Mouse (Mus musculus): ENCODE measurements around the gene Ddi2. TPM values are rescaled to one million over a fixed set of nuclear protein-coding genes. Genes with fewer than 3 reads are reported as not detected.

Ddi2 gene
- polyA plus RNA-seq, 1 experiment from 2014 or later, result 15.4 TPM

- no peak overlapping the region for H3K4me2 ChIP-seq
- no peak overlapping the region for H3K4me3 ChIP-seq
- whole genome bisulfite sequencing, result 78% methylated on average over 6 of the region's 6 CpGs
- no peaks in the 10 kb centered on the region for H3K9me3 ChIP-seq
- peaks cover 41% of the 10 kb centered on the region for H3K36me3 ChIP-seq
- no peaks in the 10 kb centered on the region for H3K27me3 ChIP-seq
- H3K4me1 ChIP-seq (replicated peaks), result no peaks in the 10 kb centered on the region
- ATAC-seq (ENCODE audit: low read depth), result no peak
- 0 out of 2 replicates have a peak overlapping the region, but pooled peaks have one; percentile 5 for H3K9ac ChIP-seq
- H3K27ac ChIP-seq (replicated peaks), result no peak overlapping the region
These were observed 35.8 kb upstream of the Ddi2 start for GRCm38 (mm10) chr4:141758874-141759542.

DNA sequence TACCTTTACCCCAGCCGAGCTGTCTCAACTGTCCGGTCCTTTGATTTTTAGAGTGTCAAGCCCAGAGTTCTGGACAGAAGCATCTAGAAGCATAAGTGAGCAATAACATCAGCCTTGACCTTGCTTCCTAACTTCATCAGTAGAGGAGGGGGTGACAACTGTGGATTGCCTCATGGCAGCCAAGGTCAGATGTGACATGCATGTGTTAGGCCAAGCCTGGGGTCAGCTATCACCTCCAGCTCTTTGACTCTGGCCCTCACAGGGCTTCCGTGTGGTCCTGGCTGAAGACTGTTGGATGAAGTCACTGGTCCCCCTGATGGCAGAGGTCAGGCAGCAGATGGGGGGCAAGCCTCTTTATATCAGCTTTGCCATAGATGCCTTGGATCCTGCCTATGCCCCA lies 33.9 kb upstream of the Ddi2 start:
- no peak overlapping the region for H3K9ac ChIP-seq
- no peak for ATAC-seq (ENCODE audit: low read depth)
- no peaks in the 10 kb centered on the region for H3K9me3 ChIP-seq
- peaks cover 23% of the 10 kb centered on the region for H3K36me3 ChIP-seq
- no peaks in the 10 kb centered on the region for H3K27me3 ChIP-seq
- no peak overlapping the region for H3K4me2 ChIP-seq
- H3K4me3 ChIP-seq, result no peak overlapping the region
- H3K4me1 ChIP-seq (replicated peaks), result no peaks in the 10 kb centered on the region
- WGBS, result 92% methylated on average over 3 of the region's 3 CpGs
- H3K27ac ChIP-seq (replicated peaks), result no peak overlapping the region

DNA sequence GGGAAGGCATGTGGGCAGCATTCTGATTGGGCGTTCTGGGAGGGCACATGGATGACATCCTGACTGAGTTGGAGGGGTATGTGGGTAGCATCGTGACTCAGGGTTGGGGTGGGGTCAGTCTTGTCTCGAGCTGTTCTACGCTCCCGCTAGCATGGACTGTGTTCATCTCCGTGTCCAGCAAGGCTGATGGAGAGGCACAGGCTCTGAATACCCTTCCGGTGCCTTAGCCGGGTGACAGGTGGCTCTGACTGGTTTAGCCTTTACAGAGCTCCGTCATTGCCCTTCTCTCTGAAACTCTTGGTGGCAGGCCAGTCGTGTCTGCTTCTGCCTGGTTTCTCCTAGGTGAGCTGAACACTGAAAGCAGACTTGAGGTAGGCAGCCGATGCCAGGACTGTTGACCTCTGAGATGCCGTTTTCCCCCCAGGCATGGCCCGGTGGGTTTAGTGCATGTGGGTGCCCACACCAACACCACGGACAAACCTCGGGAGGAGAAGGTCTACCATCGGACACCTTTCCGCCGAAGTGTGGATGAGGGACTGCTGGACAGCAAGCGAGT lies 32.2 kb upstream of the Ddi2 start:
- no peaks in the 10 kb centered on the region for H3K27me3 ChIP-seq
- no peaks in the 10 kb centered on the region for H3K4me1 ChIP-seq (replicated peaks)
- no peak overlapping the region for H3K4me3 ChIP-seq
- ATAC-seq (ENCODE audit: low read depth), result no peak
- H3K36me3 ChIP-seq, result 0 out of 2 replicates have a peak, but pooled peaks cover 10% of the 10 kb centered on the region
- no peak overlapping the region for H3K4me2 ChIP-seq
- H3K9ac ChIP-seq, result no peak overlapping the region
- 92% methylated on average over 19 of the region's 19 CpGs for WGBS
- H3K9me3 ChIP-seq, result no peaks in the 10 kb centered on the region
- no peak overlapping the region for H3K27ac ChIP-seq (replicated peaks)

DNA sequence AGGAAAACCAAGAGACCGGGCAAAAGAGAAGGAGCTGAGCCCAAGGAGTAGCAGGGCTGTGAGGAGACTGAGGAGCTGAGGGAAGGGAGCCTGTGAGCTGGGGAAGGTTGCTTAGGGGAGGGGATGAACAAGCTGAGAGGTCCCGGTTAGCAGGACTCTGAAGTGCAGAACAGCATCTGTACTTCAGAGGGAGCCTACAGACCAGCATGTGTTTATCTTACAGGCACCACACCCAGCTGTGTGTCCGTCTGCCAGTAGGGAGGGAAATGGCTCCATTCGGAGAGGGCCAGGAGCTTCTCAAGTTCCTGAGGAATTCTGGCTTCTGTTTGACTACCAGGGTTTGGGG lies 28.8 kb upstream of the Ddi2 start:
- H3K36me3 ChIP-seq, result no peaks in the 10 kb centered on the region
- no peak overlapping the region for H3K9ac ChIP-seq
- H3K4me3 ChIP-seq, result no peak overlapping the region
- no peak overlapping the region for H3K4me2 ChIP-seq
- no peaks in the 10 kb centered on the region for H3K4me1 ChIP-seq (replicated peaks)
- WGBS, result 10% methylated on average over 4 of the region's 4 CpGs
- no peaks in the 10 kb centered on the region for H3K9me3 ChIP-seq
- no peak overlapping the region for H3K27ac ChIP-seq (replicated peaks)
- H3K27me3 ChIP-seq, result no peaks in the 10 kb centered on the region
- no peak for ATAC-seq (ENCODE audit: low read depth)

DNA sequence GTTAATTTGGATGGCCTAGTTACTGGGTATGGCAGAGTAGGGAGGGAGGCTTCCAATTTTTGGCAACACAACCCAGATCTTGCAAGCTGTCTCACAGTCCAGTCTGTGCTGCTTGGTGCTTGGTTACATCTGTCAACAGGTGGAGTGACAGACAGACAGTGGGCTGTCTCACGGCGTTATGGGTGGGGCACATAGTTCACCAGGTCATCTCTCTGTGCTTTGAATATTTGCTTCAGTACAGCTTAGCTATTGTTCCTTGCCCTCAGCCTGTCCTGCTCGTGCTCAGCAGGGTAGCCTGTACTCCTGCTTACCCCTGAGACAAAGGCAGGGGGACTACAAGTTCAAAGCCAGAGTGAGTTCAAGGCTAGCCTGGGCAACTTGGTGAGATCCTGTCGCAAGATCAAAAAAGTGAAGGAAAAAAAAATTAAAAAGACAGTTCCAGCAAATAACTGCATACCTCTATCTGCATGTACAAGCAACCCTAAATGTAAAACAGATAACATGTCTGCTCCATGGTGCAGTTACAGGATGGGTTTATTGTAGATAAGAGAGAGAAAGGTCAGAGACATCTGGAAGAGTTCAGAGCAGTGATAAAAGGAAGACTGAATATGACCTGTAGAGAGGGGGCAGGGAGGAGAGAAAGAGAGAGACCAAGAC lies 28.3 kb upstream of the Ddi2 start:
- Histone ChIP-seq H3K4me2 (no peak overlapping the region), H3K27ac (replicated peaks) (no peak overlapping the region), H3K9ac (no peak overlapping the region), H3K36me3 (no peaks in the 10 kb centered on the region), H3K4me3 (no peak overlapping the region), H3K9me3 (no peaks in the 10 kb centered on the region), H3K4me1 (replicated peaks) (0 out of 2 replicates have a peak, but pooled peaks cover 4% of the 10 kb centered on the region), H3K27me3 (no peaks in the 10 kb centered on the region)
- no peak for ATAC-seq (ENCODE audit: low read depth)
- WGBS, result 29% methylated on average over 4 of the region's 4 CpGs

- no peak overlapping the region for H3K4me2 ChIP-seq
- no peaks in the 10 kb centered on the region for H3K27me3 ChIP-seq
- no peak for ATAC-seq (ENCODE audit: low read depth)
- H3K36me3 ChIP-seq, result no peaks in the 10 kb centered on the region
- H3K4me1 ChIP-seq (replicated peaks), result 0 out of 2 replicates have a peak, but pooled peaks cover 4% of the 10 kb centered on the region
- H3K27ac ChIP-seq (replicated peaks), result no peak overlapping the region
- H3K9me3 ChIP-seq, result no peaks in the 10 kb centered on the region
- H3K4me3 ChIP-seq, result no peak overlapping the region
- no peak overlapping the region for H3K9ac ChIP-seq
- 62% methylated on average over 3 of the region's 3 CpGs for WGBS
These were observed 27.6 kb upstream of the Ddi2 start for GRCm38 (mm10) chr4:141750826-141751225.

DNA sequence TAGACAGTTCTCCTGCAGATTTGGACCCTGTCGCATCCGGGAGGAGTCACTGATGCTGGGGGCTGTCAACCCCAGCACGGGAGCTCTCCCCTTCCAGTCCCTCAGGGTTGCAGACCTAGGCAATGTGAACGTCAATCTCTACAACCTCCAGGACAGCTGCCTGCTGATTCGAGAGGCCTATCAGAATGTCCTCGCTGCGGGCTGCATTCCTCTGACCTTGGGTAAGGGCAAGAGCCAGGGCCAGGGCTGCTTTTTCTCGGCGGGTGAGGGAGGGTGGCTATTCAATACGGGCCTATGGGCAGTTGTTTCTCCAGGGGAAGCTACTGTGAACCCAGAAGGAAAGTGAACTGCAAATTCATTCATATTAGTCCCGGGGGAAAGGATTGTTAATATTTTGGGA lies 26.3 kb upstream of the Ddi2 start:
- Histone ChIP-seq H3K9me3 (no peaks in the 10 kb centered on the region), H3K4me1 (replicated peaks) (0 out of 2 replicates have a peak, but pooled peaks cover 4% of the 10 kb centered on the region), H3K4me2 (no peak overlapping the region), H3K36me3 (no peaks in the 10 kb centered on the region), H3K27me3 (no peaks in the 10 kb centered on the region), H3K27ac (replicated peaks) (no peak overlapping the region), H3K9ac (no peak overlapping the region), H3K4me3 (no peak overlapping the region)
- 44% methylated on average over 11 of the region's 11 CpGs for WGBS
- no peak for ATAC-seq (ENCODE audit: low read depth)

- WGBS, result 29% methylated on average over 25 of the region's 25 CpGs
- no peaks in the 10 kb centered on the region for H3K36me3 ChIP-seq
- ATAC-seq (ENCODE audit: low read depth), result no peak
- no peaks in the 10 kb centered on the region for H3K27me3 ChIP-seq
- no peak within 1 kb of the TSS for H3K4me3 ChIP-seq
- H3K4me1 ChIP-seq (replicated peaks), result 0 out of 2 replicates have a peak, but pooled peaks cover 4% of the 10 kb centered on the region
- H3K27ac ChIP-seq (replicated peaks), result no peak within 1 kb of the TSS
- no peak within 1 kb of the TSS for H3K4me2 ChIP-seq
- H3K9ac ChIP-seq, result no peak within 1 kb of the TSS
- no peaks in the 10 kb centered on the region for H3K9me3 ChIP-seq
These were observed 23.5 kb upstream of the Ddi2 start, which contains the start of gene Agmat for GRCm38 (mm10) chr4:141746578-141747346. Gene Agmat (plus strand): TSS chr4:141746672.

GRCm38 (mm10) chr4:141742381-141742780 lies 19.2 kb upstream of the Ddi2 start:
- no peaks in the 10 kb centered on the region for H3K9me3 ChIP-seq
- no peak overlapping the region for H3K4me2 ChIP-seq
- H3K27ac ChIP-seq (replicated peaks), result no peak overlapping the region
- no peak overlapping the region for H3K9ac ChIP-seq
- H3K36me3 ChIP-seq, result no peaks in the 10 kb centered on the region
- ATAC-seq (ENCODE audit: low read depth), result no peak
- H3K4me3 ChIP-seq, result no peak overlapping the region
- H3K27me3 ChIP-seq, result no peaks in the 10 kb centered on the region
- WGBS, result 92% methylated on average over 4 of the region's 4 CpGs
- 0 out of 2 replicates have a peak, but pooled peaks cover 4% of the 10 kb centered on the region for H3K4me1 ChIP-seq (replicated peaks)

- no peaks in the 10 kb centered on the region for H3K9me3 ChIP-seq
- 77% methylated on average over 9 of the region's 9 CpGs for WGBS
- no peaks in the 10 kb centered on the region for H3K36me3 ChIP-seq
- 0 out of 2 replicates have a peak, but pooled peaks cover 3% of the 10 kb centered on the region for H3K4me1 ChIP-seq (replicated peaks)
- H3K4me3 ChIP-seq, result no peak overlapping the region
- no peak overlapping the region for H3K9ac ChIP-seq
- no peak overlapping the region for H3K27ac ChIP-seq (replicated peaks)
- no peak for ATAC-seq (ENCODE audit: low read depth)
- no peak overlapping the region for H3K4me2 ChIP-seq
- H3K27me3 ChIP-seq, result no peaks in the 10 kb centered on the region
These were observed 18.6 kb upstream of the Ddi2 start for GRCm38 (mm10) chr4:141741856-141742255.

- no peak overlapping the region for H3K9ac ChIP-seq
- H3K4me3 ChIP-seq, result no peak overlapping the region
- peaks cover 8% of the 10 kb centered on the region; the same call in 1 of the 2 replicates for H3K4me1 ChIP-seq (replicated peaks)
- 76% methylated on average over 8 of the region's 8 CpGs for WGBS
- no peak overlapping the region for H3K27ac ChIP-seq (replicated peaks)
- no peaks in the 10 kb centered on the region for H3K36me3 ChIP-seq
- H3K9me3 ChIP-seq, result no peaks in the 10 kb centered on the region
- H3K27me3 ChIP-seq, result no peaks in the 10 kb centered on the region
- no peak for ATAC-seq (ENCODE audit: low read depth)
- no peak overlapping the region for H3K4me2 ChIP-seq
These were observed 14.8 kb upstream of the Ddi2 start for GRCm38 (mm10) chr4:141738015-141738414.

GRCm38 (mm10) chr4:141736856-141737255 lies 13.6 kb upstream of the Ddi2 start:
- Histone ChIP-seq H3K27me3 (no peaks in the 10 kb centered on the region), H3K9me3 (no peaks in the 10 kb centered on the region), H3K4me1 (replicated peaks) (peaks cover 8% of the 10 kb centered on the region; the same call in 1 of the 2 replicates), H3K4me3 (no peak overlapping the region), H3K27ac (replicated peaks) (no peak overlapping the region), H3K9ac (no peak overlapping the region), H3K4me2 (no peak overlapping the region), H3K36me3 (no peaks in the 10 kb centered on the region)
- 70% methylated on average over 4 of the region's 4 CpGs for WGBS
- ATAC-seq (ENCODE audit: low read depth), result no peak
